Mouse (Mus musculus) retina, embryonic 14.5 days (tissue): ENCODE measurements around the gene Rab11b.

Source experiments
- DNase-seq: peaks from one replicate; pipeline ENCODE4 v3.0.0-alpha.2; 2015; ENCODE audit warnings: low spot score

Gene Rab11b

DNA sequence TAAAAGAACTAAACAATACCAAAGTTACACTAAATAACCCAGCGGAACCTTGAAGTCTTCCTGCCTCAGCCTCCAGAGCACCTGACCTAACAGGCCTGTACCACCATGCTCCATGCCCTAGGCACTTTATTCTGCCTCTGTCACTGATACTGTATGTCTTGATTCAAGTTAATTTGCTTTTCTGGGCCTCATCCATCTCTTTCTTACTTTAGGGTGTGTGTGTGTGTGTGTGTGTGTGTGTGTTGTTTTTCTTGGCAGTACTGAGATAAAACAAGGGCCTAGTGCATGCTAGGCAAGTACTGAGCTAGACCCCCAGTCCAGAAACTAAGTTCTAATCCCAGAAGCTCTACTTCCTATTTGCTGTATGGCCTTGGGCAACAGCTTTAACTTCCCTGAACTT, 43.1 kb downstream of the Rab11b start:
- no peak for DNase-seq

DNA sequence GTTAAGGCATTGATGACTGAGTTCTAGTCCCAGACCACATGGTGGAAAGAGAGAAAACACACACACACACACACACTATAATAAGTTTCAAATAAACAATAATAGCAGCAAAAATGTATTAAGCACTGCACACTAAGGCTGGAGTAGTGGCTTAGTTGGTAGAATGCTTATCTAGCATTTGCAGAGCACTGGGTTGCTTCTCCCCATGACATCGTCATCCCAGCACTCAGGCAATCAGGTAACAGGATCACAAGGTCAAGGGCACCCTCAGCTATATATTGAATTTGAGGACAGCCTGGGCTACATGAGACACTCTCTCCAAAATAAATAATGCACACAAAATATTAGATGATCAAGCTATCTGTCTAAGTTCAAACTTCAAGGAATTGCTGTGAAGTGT, 45.6 kb downstream of the Rab11b start:
- no peak for DNase-seq

DNA sequence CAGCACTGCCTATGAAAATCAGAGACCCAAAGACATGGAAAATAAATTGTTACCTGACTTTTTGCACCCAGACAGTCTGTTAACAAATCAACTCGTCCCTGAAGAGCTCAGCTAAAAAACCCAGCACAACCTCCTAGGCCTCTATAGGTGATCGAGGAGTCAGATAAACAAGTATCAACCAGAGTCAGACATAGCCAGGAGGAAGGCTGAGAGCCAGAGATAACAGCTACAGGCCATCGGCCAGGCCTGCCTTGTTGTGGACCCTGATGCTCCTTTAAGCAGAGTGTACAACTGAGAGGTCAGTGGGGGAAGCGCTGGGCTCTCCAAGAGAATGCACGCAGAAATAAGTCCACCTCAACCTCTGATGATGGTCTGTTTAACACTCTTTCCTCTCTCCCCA, 47.1 kb downstream of the Rab11b start:
- DNase-seq, result no peak

DNA sequence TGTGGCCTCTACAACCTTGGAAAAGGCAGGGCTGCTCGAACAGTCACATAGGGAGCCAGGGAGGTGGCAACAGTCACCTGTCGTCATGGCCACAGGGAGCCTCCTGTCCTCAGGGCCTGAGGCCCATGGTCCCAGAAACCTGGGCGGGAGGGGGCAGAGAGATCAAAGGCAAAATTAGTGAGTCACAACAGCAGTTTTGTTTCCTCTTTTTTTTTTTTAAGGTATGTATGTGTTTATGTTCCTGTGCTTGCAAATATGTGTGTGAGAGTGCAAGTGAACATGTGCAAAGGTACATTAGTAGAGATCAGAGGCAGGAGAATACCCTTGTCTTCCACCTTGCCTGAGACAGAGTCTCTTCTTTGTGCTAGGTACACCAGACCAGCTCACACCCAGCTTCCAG, 50.5 kb downstream of the Rab11b start:
- DNase-seq, result no peak

DNA sequence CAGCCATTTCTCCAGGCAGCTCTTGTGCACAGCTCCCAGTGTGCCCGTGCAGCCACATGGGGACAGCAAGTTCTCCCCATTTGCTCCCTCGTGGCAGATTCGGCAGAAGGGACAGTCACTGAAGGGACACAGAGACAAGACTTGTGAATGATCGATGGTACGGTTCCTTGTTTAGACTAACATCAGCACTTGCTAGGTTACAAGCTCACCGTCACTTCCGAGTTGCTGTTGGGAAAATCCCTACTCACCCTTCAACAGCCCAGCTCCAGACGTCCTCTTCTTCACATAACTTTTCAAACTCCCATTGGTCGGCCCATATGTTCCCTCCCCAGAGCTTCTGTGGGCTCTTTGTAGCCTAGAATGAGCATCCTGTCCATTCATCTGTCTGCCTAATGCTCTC, 57.2 kb downstream of the Rab11b start:
- DNase-seq, result no peak

DNA sequence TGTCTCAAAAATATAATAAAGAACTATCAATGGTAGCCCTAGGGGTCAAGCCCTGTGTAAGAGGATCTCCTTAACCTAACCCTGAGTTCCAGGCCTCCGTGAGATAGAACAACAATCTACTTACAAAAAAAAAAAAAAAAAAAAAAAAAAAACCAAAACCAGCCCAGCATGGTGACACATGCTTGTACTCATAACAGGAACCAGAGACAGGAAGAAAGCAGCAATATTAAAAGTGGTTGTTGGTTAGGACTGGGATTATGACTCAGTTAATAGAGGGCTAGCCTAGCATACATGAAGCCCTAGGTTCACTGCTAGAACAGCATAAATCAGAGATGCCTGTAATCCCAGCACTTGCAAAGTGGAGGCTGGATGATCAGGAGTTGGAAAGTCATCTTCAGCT, 58.2 kb downstream of the Rab11b start:
- no peak for DNase-seq

DNA sequence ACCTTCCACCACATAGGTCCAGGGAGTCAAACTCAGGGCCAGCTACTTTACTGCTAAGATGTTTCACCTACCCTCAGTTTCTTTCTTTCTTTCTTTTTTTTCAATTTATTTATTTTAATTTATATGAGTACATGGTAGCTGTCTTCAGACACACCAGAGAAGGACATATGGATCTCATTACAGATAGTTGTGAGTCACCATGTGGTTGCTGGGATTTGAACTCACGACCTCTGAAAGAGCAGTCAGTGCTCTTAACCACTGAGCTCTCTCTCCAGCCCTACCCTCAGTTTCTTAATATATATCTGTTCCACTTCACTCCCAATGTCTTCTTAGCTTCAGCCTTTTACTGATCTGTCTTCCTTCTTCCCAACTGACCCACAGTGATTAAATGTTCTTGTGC, 64.9 kb downstream of the Rab11b start:
- no peak for DNase-seq
